Mouse (Mus musculus): ENCODE measurements around the gene Xpa. TPM values are rescaled to one million over a fixed set of nuclear protein-coding genes. Genes with fewer than 3 reads are reported as not detected.

Gene Xpa
- total and polyA plus RNA-seq, 3 experiments = 5.2 to 7.2 (median 5.8) TPM

DNA sequence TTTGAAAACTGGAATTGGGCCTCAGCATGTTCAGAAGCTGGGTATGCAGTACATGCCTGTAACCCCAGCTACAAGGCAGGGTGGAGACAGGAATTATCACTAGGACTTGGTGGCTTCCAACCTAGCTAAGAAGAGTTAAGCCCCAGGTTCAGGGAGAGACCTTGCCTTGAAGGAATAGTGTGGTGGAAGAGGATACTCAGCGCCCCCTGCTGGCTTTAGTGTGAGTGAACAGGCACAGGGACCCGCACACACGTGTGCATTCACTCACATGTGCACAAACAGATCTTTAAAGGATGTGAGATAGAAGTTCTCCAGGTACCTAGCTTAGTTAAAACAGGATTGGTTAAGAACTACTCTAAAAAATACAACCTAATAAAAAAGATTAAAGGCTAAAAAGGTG is 51.8 kb downstream of the Xpa start:
- Histone ChIP-seq H3K4me1 (ENCODE audit: control insufficient read depth, insufficient read depth, low read length) (peaks cover 3% of the 10 kb centered on the region), H3K36me3 (ENCODE audit: control insufficient read depth, insufficient read depth, low read length) (peaks cover 2% of the 10 kb centered on the region; the same call in 1 of the 2 replicates), H3K9ac (ENCODE audit: low read depth, low read length) (no peak overlapping the region), H3K79me2 (replicated peaks; ENCODE audit: control insufficient read depth, insufficient read depth, low read length) (peaks cover 10% of the 10 kb centered on the region), H3K4me3 (no peak overlapping the region), H3K27me3 (ENCODE audit: control insufficient read depth, insufficient read depth, low read length) (no peaks in the 10 kb centered on the region), H3K27ac (no peak overlapping the region)
- TF ChIP-seq CTCF (IDR thresholded peaks at IDR 0.05) = peak; percentile 54
- no peak for TF ChIP-seq EP300 (IDR thresholded peaks at IDR 0.05; ENCODE audit: insufficient read depth, low read depth, low read length)
- WGBS = 71% methylated on average over 3 of the region's 3 CpGs
- intact Hi-C loops (cut with DNase I) = loop anchor here (5.0 kb wide), 1 partner anchor 233 kb away; no protein-coding TSS in a partner anchor
- DNase-seq = no peak

DNA sequence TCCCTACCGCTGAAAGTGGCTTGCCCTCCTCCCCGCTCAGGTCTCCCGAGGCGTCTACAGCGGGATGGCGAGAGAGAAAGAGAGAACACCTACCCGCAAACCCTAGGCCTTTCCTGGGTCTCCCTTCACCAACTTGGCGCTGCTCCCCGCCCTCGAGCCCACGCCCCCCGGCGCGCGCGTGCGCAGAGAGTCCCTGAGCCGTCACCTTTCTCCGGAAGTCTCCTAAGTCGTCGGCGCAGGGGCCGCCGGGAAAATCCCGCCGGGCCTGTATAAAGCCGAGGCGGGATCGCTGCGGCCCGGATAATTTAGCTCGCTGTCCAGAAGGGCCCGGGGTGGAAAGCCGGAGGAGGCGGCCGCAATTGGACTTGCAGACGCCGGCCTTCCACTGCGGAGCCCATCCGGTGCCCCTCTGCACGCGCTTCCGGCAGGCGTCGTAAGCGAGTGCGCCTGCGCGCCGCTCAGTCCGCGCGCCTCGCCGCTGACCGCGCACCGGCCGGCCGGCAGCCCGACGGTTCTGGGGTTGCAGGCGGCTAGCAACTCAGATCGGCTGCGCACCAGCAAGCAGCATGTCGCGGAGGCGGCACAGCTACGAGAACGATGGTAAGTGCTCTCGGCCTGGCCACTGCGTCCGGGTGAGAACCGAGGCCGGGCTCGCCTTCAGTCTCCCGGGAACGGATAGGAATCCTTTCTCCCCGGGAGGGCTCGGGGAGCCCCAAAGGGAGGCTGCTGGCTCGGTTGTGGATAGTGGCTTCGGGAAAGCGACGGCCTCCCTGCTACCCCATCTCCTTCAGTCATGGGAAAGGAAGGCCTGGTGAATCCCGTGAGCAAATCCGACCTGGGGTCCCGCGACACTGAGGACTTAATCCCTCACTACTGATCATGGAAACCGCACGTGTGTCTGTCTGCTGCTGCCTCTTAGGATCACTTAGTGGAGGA is 57.6 kb downstream of the Xpa start, which contains the start of the genes Ncbp1 and Tstd2:
Gene Ncbp1, plus strand, starts transcription at position 327 of the 936 bp plus-strand sequence.
Gene Tstd2, minus strand, starts transcription at position 408 of the 936 bp plus-strand sequence.
- peak; percentile 95 for DNase-seq
- under 1% methylated on average over 90 of the region's 90 CpGs for WGBS
- Histone ChIP-seq H3K4me1 (ENCODE audit: control insufficient read depth, insufficient read depth, low read length) (peaks cover 3% of the 10 kb centered on the region), H3K79me2 (replicated peaks; ENCODE audit: control insufficient read depth, insufficient read depth, low read length) (peaks cover 8% of the 10 kb centered on the region), H3K36me3 (ENCODE audit: control insufficient read depth, insufficient read depth, low read length) (no peaks in the 10 kb centered on the region; the same call in 1 of the 2 replicates), H3K9ac (ENCODE audit: low read depth, low read length) (peak within 1 kb of the TSS; percentile 98), H3K27me3 (ENCODE audit: control insufficient read depth, insufficient read depth, low read length) (no peaks in the 10 kb centered on the region), H3K4me3 (peak within 1 kb of the TSS; percentile 90), H3K27ac (peak within 1 kb of the TSS; percentile 98)
- intact Hi-C loops (cut with DNase I) = loop anchor here (2.0 kb wide), 1 partner anchor 250 kb away; the partner anchor contains the start of gene Trmo
- 0 out of 2 replicates have a peak, but pooled peaks have one; percentile 9 for TF ChIP-seq EP300 (IDR thresholded peaks at IDR 0.05; ENCODE audit: insufficient read depth, low read depth, low read length)
- TF ChIP-seq POLR2A (IDR thresholded peaks at IDR 0.05; ENCODE audit: insufficient read depth, low read depth, low read length) = peak; percentile 62
- no peak for TF ChIP-seq CTCF (IDR thresholded peaks at IDR 0.05)

DNA sequence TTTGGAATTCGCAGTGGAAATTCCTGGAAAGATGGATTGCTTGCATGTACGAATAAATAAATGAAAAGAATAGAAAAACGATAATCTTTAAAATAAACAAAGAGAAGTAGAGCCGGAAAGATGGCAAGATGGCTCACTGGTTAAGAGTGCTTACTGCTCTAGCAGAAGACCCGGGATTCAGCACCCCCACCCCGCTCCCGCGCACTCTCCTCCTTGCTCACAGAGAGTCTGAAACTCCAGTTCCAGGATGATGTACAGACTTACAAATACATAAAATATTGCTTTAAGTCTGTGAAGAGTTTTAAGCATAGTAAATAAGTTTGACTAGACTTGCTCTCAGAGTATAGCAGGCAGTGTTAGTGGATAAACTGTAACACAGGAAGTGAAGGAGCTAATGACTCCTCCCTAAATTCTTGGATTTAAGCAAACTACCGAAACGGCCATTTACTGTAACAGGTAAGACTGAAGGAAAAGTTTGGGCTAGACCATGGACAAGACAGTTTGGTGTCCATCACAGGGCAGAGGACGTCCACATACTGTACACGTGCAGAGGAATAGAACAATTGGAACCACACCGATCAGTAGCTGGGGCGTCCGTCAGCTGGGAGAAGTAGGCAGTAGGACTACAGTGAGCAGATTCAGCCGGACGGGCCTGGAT is 58.4 kb downstream of the Xpa start:
- no peaks in the 10 kb centered on the region; the same call in 1 of the 2 replicates for H3K36me3 ChIP-seq (ENCODE audit: control insufficient read depth, insufficient read depth, low read length)
- H3K4me1 ChIP-seq (ENCODE audit: control insufficient read depth, insufficient read depth, low read length) = peaks cover 3% of the 10 kb centered on the region
- peaks cover 8% of the 10 kb centered on the region for H3K79me2 ChIP-seq (replicated peaks; ENCODE audit: control insufficient read depth, insufficient read depth, low read length)
- no peaks in the 10 kb centered on the region for H3K27me3 ChIP-seq (ENCODE audit: control insufficient read depth, insufficient read depth, low read length)
- intact Hi-C loops (cut with DNase I) = loop anchor here (2.0 kb wide), 1 partner anchor 251 kb away; the partner anchor contains the start of gene Trmo
- peak overlapping the region; percentile 98 for H3K9ac ChIP-seq (ENCODE audit: low read depth, low read length)
- no peak for DNase-seq
- H3K27ac ChIP-seq = peak overlapping the region; percentile 98
- 6% methylated on average over 17 of the region's 17 CpGs for WGBS
- TF ChIP-seq CTCF (IDR thresholded peaks at IDR 0.05) = no peak
- no peak for TF ChIP-seq EP300 (IDR thresholded peaks at IDR 0.05; ENCODE audit: insufficient read depth, low read depth, low read length)
- no peak for TF ChIP-seq POLR2A (IDR thresholded peaks at IDR 0.05; ENCODE audit: insufficient read depth, low read depth, low read length)
- peak overlapping the region; percentile 90 for H3K4me3 ChIP-seq

DNA sequence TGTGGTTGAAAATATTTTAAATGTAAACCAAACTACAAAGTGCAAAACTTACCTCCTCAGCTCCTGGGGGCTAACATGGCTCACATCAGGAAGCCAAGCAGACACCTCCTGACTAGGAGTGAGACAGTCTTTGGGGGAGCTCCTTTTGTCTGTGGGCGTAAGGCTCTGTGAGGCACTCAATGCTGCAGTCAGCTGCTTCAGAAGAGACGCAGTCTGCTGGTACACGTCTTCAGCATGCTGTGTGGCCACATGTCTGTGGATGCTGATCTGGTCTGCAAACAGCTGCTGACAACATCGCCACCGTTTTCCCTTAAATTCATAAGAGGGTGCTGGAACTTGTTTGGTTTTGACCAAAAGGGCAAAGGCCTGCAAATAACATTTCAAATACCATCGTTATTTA is 64.3 kb downstream of the Xpa start:
- no peaks in the 10 kb centered on the region for H3K27me3 ChIP-seq (ENCODE audit: control insufficient read depth, insufficient read depth, low read length)
- no peak for DNase-seq
- intact Hi-C loops (cut with DNase I) = no loop called here
- H3K36me3 ChIP-seq (ENCODE audit: control insufficient read depth, insufficient read depth, low read length) = no peaks in the 10 kb centered on the region
- TF ChIP-seq CTCF (IDR thresholded peaks at IDR 0.05) (no peak), POLR2A (IDR thresholded peaks at IDR 0.05; ENCODE audit: insufficient read depth, low read depth, low read length) (no peak), EP300 (IDR thresholded peaks at IDR 0.05; ENCODE audit: insufficient read depth, low read depth, low read length) (no peak)
- H3K4me1 ChIP-seq (ENCODE audit: control insufficient read depth, insufficient read depth, low read length) = no peaks in the 10 kb centered on the region
- H3K27ac ChIP-seq = no peak overlapping the region
- 91% methylated on average over 6 of the region's 6 CpGs for WGBS
- H3K4me3 ChIP-seq = no peak overlapping the region
- H3K9ac ChIP-seq (ENCODE audit: low read depth, low read length) = no peak overlapping the region
- H3K79me2 ChIP-seq (replicated peaks; ENCODE audit: control insufficient read depth, insufficient read depth, low read length) = no peaks in the 10 kb centered on the region

DNA sequence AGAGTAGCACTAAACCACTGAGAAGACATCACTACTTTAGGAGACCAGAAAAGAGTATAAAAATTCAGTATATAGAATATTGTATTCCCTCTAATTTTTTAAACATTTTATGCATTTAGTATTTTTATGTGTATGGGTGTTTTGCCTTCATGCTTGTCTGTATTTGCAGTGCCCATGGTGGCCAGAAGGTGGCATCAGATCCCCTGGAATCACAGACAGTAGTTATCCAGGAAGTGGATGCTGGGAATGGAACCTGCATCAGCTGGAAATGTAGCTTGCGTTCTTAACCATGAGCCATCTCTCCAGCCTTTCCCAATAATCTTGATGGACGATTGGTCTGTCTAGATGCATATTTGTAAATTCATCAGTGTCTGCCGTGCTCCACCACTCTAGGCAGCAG is 65.9 kb downstream of the Xpa start:
- 81% methylated on average over 3 of the region's 3 CpGs for WGBS
- TF ChIP-seq EP300 (IDR thresholded peaks at IDR 0.05; ENCODE audit: insufficient read depth, low read depth, low read length) (no peak), CTCF (IDR thresholded peaks at IDR 0.05) (peak; percentile 83), POLR2A (IDR thresholded peaks at IDR 0.05; ENCODE audit: insufficient read depth, low read depth, low read length) (no peak)
- H3K27ac ChIP-seq = no peak overlapping the region
- H3K4me1 ChIP-seq (ENCODE audit: control insufficient read depth, insufficient read depth, low read length) = no peaks in the 10 kb centered on the region
- no peaks in the 10 kb centered on the region for H3K79me2 ChIP-seq (replicated peaks; ENCODE audit: control insufficient read depth, insufficient read depth, low read length)
- H3K27me3 ChIP-seq (ENCODE audit: control insufficient read depth, insufficient read depth, low read length) = no peaks in the 10 kb centered on the region
- no peak overlapping the region for H3K4me3 ChIP-seq
- intact Hi-C loops (cut with DNase I) = no loop called here
- no peaks in the 10 kb centered on the region for H3K36me3 ChIP-seq (ENCODE audit: control insufficient read depth, insufficient read depth, low read length)
- no peak overlapping the region for H3K9ac ChIP-seq (ENCODE audit: low read depth, low read length)
- DNase-seq = peak; percentile 37 to 57
